Comparison of ENCODE assay signal across 9 mouse cellular contexts in the genomic region with DNA sequence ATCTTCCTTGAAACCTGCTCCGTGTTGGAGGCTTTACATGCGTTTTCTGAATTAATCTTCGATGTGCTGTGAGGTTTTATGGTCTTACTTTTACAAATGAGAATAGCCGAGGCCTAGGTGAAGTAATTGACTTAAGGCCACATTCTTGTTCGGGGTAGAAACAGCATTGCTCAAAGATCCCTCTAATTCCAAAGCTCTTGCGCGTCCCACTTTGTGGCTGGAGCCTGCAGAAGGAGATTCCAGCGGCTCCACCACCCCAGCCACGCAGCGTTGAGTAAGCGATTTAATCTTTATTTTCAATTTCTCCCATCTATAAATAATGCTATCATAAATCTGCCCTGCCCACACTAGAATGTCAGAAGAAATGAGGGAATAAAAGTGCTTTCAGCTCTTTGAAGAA. TPM values are rescaled to one million over a fixed set of nuclear protein-coding genes. Genes with fewer than 3 reads are reported as not detected.
DNase-seq lines count a peak whose midpoint lies in the region; ATAC-seq lines count a peak whose summit lies in the region.
"Had no signal": no experiment of that assay in that cellular context is flagged by ENCODE, and none has a peak within 500 bp of the region (broad histone marks: within the 10 kb centered on the region; RNA-seq: fewer than 3 reads in every experiment).

No protein-coding gene starts in this region.

- WGBS in forebrain, embryonic 10.5 days: 4% methylated on average over 11 of the region's 11 CpGs
- 2% methylated on average over 11 of the region's 11 CpGs for WGBS in forebrain, embryonic 11.5 days
- 35% methylated on average over 11 of the region's 11 CpGs for WGBS in liver, embryonic 11.5 days
- WGBS in liver, embryonic 12.5 days (ENCODE audit: insufficient replicate concordance): 43% methylated on average over 11 of the region's 11 CpGs

- H3K4me1 ChIP-seq in forebrain, embryonic 10.5 days: peaks cover 53% of the 10 kb centered on the region
- H3K4me1 ChIP-seq in forebrain, embryonic 11.5 days (replicated peaks; ENCODE audit: control insufficient read depth, insufficient read depth, low read length): peaks cover 8% of the 10 kb centered on the region; the same call in 1 of the 2 replicates
- peaks cover 22% of the 10 kb centered on the region for H3K4me1 ChIP-seq in liver, embryonic 11.5 days (replicated peaks; ENCODE audit: control insufficient read depth, insufficient read depth, low read length)
- peaks cover 48% of the 10 kb centered on the region for H3K4me1 ChIP-seq in liver, embryonic 12.5 days

- no peak for DNase-seq in forebrain, embryonic 10.5 days (ENCODE audit: extremely low spot score, low spot score)
- DNase-seq in forebrain, embryonic 11.5 days (ENCODE audit: low spot score): no peak
- peak; percentile 30 for DNase-seq in liver, embryonic 11.5 days (ENCODE audit: low spot score)
- no peak for DNase-seq in liver
- DNase-seq in NIH3T3 (ENCODE audit: low read depth): peak; percentile 92
- no peak for DNase-seq in gastrocnemius, postnatal 4 days (ENCODE audit: low spot score in 2 of 2)
- DNase-seq in left cerebral cortex, postnatal 36 days (ENCODE audit: low spot score in 2 of 2): no peak
- DNase-seq: cerebellum, adult 9-10 months had no signal

- no peak overlapping the region for H3K27ac ChIP-seq in forebrain, embryonic 10.5 days
- no peak overlapping the region for H3K27ac ChIP-seq in forebrain, embryonic 11.5 days (ENCODE audit: low read depth, low read length)
- H3K27ac ChIP-seq in liver, embryonic 11.5 days (ENCODE audit: low read depth, low read length): peak overlapping the region; percentile 22; the same call in 1 of the 2 replicates
- H3K27ac ChIP-seq in liver, embryonic 12.5 days: peak overlapping the region; percentile 62

- H3K27me3 ChIP-seq in forebrain, embryonic 10.5 days (ENCODE audit: poor library complexity, severe bottlenecking): peaks cover 36% of the 10 kb centered on the region
- peaks cover 5% of the 10 kb centered on the region; the same call in 1 of the 2 replicates for H3K27me3 ChIP-seq in forebrain, embryonic 11.5 days (ENCODE audit: control insufficient read depth, insufficient read depth, low read length)
- no peaks in the 10 kb centered on the region for H3K27me3 ChIP-seq in liver, embryonic 11.5 days (replicated peaks; ENCODE audit: control insufficient read depth, insufficient read depth, low read length)
- H3K27me3 ChIP-seq in liver, embryonic 12.5 days (replicated peaks): no peaks in the 10 kb centered on the region

- ATAC-seq in forebrain, embryonic 11.5 days (replicated peaks; ENCODE audit: low FRiP score): no peak
- no peak for ATAC-seq in liver, embryonic 11.5 days (replicated peaks; ENCODE audit: low FRiP score)
- no peak for ATAC-seq in liver, embryonic 12.5 days

- intact Hi-C loops in left cerebral cortex, postnatal 36 days (cut with DNase I): no loop called here

- H3K4me3 ChIP-seq in forebrain, embryonic 10.5 days: 0 out of 2 replicates have a peak overlapping the region, but pooled peaks have one; percentile 23
- no peak overlapping the region for H3K4me3 ChIP-seq in forebrain, embryonic 11.5 days (ENCODE audit: low read depth, low read length)
- 0 out of 2 replicates have a peak overlapping the region, but pooled peaks have one; percentile 14 for H3K4me3 ChIP-seq in liver, embryonic 11.5 days (ENCODE audit: low read depth, low read length)
- peak overlapping the region; percentile 14; the same call in 1 of the 2 replicates for H3K4me3 ChIP-seq in liver, embryonic 12.5 days

- H3K9me3 ChIP-seq in forebrain, embryonic 10.5 days: no peaks in the 10 kb centered on the region
- no peaks in the 10 kb centered on the region for H3K9me3 ChIP-seq in forebrain, embryonic 11.5 days (ENCODE audit: control insufficient read depth, low read length)
- no peaks in the 10 kb centered on the region for H3K9me3 ChIP-seq in liver, embryonic 11.5 days (ENCODE audit: control insufficient read depth, low read length)
- H3K9me3 ChIP-seq in liver, embryonic 12.5 days (replicated peaks): no peaks in the 10 kb centered on the region

- H3K9ac ChIP-seq in forebrain, embryonic 11.5 days (ENCODE audit: low read length): no peak overlapping the region
- no peak overlapping the region; the same call in 1 of the 2 replicates for H3K9ac ChIP-seq in liver, embryonic 11.5 days (ENCODE audit: low read depth, low read length)
- peak overlapping the region; percentile 100; the same call in 1 of the 2 replicates for H3K9ac ChIP-seq in liver, embryonic 12.5 days

- no peaks in the 10 kb centered on the region for H3K36me3 ChIP-seq in forebrain, embryonic 10.5 days (replicated peaks)
- no peaks in the 10 kb centered on the region for H3K36me3 ChIP-seq in forebrain, embryonic 11.5 days (ENCODE audit: control insufficient read depth, insufficient read depth, low read length)
- H3K36me3 ChIP-seq in liver, embryonic 11.5 days (ENCODE audit: control insufficient read depth, insufficient read depth, low read length): no peaks in the 10 kb centered on the region
- H3K36me3 ChIP-seq in liver, embryonic 12.5 days: no peaks in the 10 kb centered on the region

- no peak overlapping the region for H3K4me2 ChIP-seq in forebrain, embryonic 11.5 days (ENCODE audit: low read depth, low read length, severe bottlenecking)
- H3K4me2 ChIP-seq in liver, embryonic 11.5 days: peak overlapping the region; percentile 46
- H3K4me2 ChIP-seq in liver, embryonic 12.5 days: peak overlapping the region; percentile 92

RNA-seq across cellular contexts. Expression of gene Frs2, which starts 2.9 kb away (rescaled TPM):
- 15.8 and 18.1 TPM in 2 replicates for polyA plus RNA-seq in forebrain, embryonic 10.5 days (2016; fragmentation: Nextera tagmentation; extraction: Ambion mirVana)
- polyA plus RNA-seq in forebrain, embryonic 11.5 days (2014; fragmentation: Nextera tagmentation; extraction: Ambion mirVana): 29.4 and 31.9 TPM in 2 replicates
- 21.3 and 23.5 TPM in 2 replicates for polyA plus RNA-seq in liver, embryonic 11.5 days (2014; fragmentation: Nextera tagmentation; extraction: Ambion mirVana)
- 11.3 and 13.3 TPM in 2 replicates for polyA plus RNA-seq in liver, embryonic 12.5 days (2016; fragmentation: Nextera tagmentation; extraction: Ambion mirVana)
- total RNA-seq in gastrocnemius, postnatal 4 days (2021): 10 to 100 TPM; 15.4 to 17.7 TPM
- 10 to 100 TPM; 33.2 to 35.6 TPM for total RNA-seq in left cerebral cortex, postnatal 36 days (2021)

Comparison
In these comparisons a context has a peak if more than half of its experiments do, and no peak if none do; other contexts are left out.
1. DNase-seq: peak in liver, embryonic 11.5 days (single experiment) and NIH3T3 (single experiment); none in forebrain, embryonic 10.5 days (single experiment), forebrain, embryonic 11.5 days (single experiment), liver (single experiment), gastrocnemius, postnatal 4 days (0 of 2) and left cerebral cortex, postnatal 36 days (0 of 2).
2. H3K27ac ChIP-seq: peak in liver, embryonic 11.5 days (single experiment) and liver, embryonic 12.5 days (single experiment); none in forebrain, embryonic 10.5 days (single experiment) and forebrain, embryonic 11.5 days (single experiment).